Mouse (Mus musculus) liver, embryonic 13.5 days (tissue): ENCODE measurements at regions not wholly inside any gene's neighbourhood (a gene's known extent, or its start where the extent isn't known, plus 50 kb on each side); places are given as distances from the start of the nearest gene placed in this dataset.

Source experiments
- ATAC-seq: fragments of 200-750 bp; cut with Nextera tagmentation; 2 replicates; pipeline ENCODE4 v1.8.0; 2017; ENCODE audit warnings: low read depth, mild to moderate bottlenecking, moderate number of reproducible peaks, moderate library complexity
- DNase-seq: peaks from one replicate; pipeline ENCODE4 v3.0.0; 2022
- H3K27ac ChIP-seq: fragments of 300-500 bp; sonication (generic); 2 replicates; pipeline ENCODE4 v1.5.1; 2015; ENCODE audit warnings: moderate library complexity, mild to moderate bottlenecking, inconsistent platforms
- H3K27me3 ChIP-seq: fragments of 300-500 bp; sonication (generic); 2 replicates; pipeline ENCODE4 v1.6.1; 2015; ENCODE audit warnings: mild to moderate bottlenecking, inconsistent platforms
- H3K36me3 ChIP-seq: fragments of 300-500 bp; sonication (generic); 2 replicates; pipeline ENCODE4 v1.6.1; 2015; ENCODE audit warnings: mild to moderate bottlenecking, inconsistent platforms
- H3K4me1 ChIP-seq: fragments of 300-500 bp; sonication (generic); replicated peaks from 2 replicates; pipeline ENCODE4 v1.6.1; 2015; ENCODE audit warnings: inconsistent platforms
- H3K4me2 ChIP-seq: fragments of 300-500 bp; sonication (generic); 2 replicates; pipeline ENCODE4 v1.6.1; 2015; ENCODE audit warnings: inconsistent platforms, mild to moderate bottlenecking, moderate library complexity
- H3K4me3 ChIP-seq: fragments of 300-500 bp; sonication (generic); replicated peaks from 2 replicates; pipeline ENCODE4 v1.5.1; 2015; ENCODE audit warnings: mild to moderate bottlenecking, inconsistent platforms
- H3K9ac ChIP-seq: fragments of 300-500 bp; sonication (generic); 2 replicates; pipeline ENCODE4 v1.6.1; 2015; ENCODE audit warnings: mild to moderate bottlenecking, inconsistent platforms
- H3K9me3 ChIP-seq: fragments of 300-500 bp; sonication (generic); replicated peaks from 2 replicates; pipeline ENCODE4 v1.6.1; 2016; ENCODE audit warnings: inconsistent platforms
- WGBS: fragments of 180-500 bp; shearing (Covaris S2); methylation state at CpG from one replicate; pipeline ENCODE4 v1.1.7; 2015; ENCODE audit not compliant: insufficient replicate concordance; 5-methylcytosine and 5-hydroxymethylcytosine counted together

DNA sequence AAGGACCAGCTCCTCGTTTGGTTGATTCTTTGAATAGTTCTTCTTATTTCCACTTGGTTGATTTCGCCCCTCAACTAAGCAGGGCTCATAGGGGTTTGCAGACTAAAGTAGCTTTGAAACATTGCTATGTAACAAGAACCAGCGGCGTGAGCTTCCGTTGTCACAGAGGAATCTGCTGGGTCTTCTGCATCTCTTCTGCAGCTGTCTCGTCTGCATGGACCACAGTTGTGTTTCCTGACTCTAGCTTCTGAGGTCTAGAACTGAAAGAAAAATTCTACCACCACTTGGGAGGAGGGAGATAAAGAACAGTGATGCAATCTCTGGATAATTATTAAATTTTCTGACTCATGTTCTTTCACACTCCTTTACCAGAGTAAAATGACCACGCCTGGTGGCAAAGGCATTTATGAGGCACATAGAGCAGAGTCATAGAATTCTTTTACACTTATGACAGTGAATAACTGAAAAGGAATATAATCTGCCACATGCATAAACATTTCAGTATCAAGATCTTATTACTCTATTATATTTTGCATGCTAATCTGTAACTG is 1340.9 kb downstream of the Slc22a22 start:
- WGBS, result 67% methylated on average over 7 of the region's 7 CpGs
- H3K27me3 ChIP-seq, result no peaks in the 10 kb centered on the region
- DNase-seq, result no peak
- H3K9me3 ChIP-seq, result no peaks in the 10 kb centered on the region
- H3K4me3 ChIP-seq, result no peak overlapping the region
- H3K4me1 ChIP-seq, result no peaks in the 10 kb centered on the region
- H3K9ac ChIP-seq, result no peak overlapping the region
- no peaks in the 10 kb centered on the region for H3K36me3 ChIP-seq
- no peak for ATAC-seq
- H3K4me2 ChIP-seq, result no peak overlapping the region
- H3K27ac ChIP-seq, result no peak overlapping the region

- Histone ChIP-seq H3K9ac (no peak overlapping the region), H3K27ac (no peak overlapping the region), H3K4me2 (no peak overlapping the region), H3K4me3 (no peak overlapping the region), H3K4me1 (no peaks in the 10 kb centered on the region), H3K36me3 (no peaks in the 10 kb centered on the region), H3K27me3 (no peaks in the 10 kb centered on the region), H3K9me3 (no peaks in the 10 kb centered on the region)
- DNase-seq (no peak), ATAC-seq (no peak)
- 67% methylated on average over 1 of the region's 1 CpGs for WGBS
Measured at GRCm38 (mm10) chr15:56128029-56128428, 1349.4 kb downstream of the Slc22a22 start.

GRCm38 (mm10) chr15:56119287-56120065 is 1357.9 kb downstream of the Slc22a22 start:
- no peaks in the 10 kb centered on the region for H3K4me1 ChIP-seq
- no peak overlapping the region for H3K4me2 ChIP-seq
- H3K27me3 ChIP-seq, result no peaks in the 10 kb centered on the region
- DNase-seq (no peak), ATAC-seq (no peak)
- no peak overlapping the region for H3K9ac ChIP-seq
- H3K9me3 ChIP-seq, result no peaks in the 10 kb centered on the region
- no peak overlapping the region for H3K27ac ChIP-seq
- H3K36me3 ChIP-seq, result no peaks in the 10 kb centered on the region
- H3K4me3 ChIP-seq, result no peak overlapping the region

DNA sequence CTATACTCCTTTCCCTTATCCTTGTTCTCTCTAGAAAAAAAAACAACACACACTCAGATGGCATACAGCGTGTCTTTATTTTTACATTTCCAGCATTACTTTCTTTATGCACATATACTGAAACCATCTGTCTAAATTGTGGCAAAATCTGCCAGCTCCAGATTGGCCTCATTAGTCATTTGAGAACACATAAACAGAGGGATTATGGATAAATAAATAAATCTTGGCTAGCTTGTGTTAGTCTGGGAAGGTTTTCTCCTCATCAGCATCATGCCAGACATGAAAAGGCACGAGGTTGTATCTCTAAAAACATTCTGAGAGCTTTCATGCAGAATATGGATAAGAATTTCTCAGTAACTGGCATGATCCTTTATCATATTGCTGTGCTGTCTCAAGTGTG is 1369.1 kb downstream of the Slc22a22 start:
- no peak overlapping the region for H3K4me3 ChIP-seq
- no peak overlapping the region for H3K9ac ChIP-seq
- H3K4me2 ChIP-seq, result no peak overlapping the region
- ATAC-seq (no peak), DNase-seq (no peak)
- no peaks in the 10 kb centered on the region for H3K4me1 ChIP-seq
- H3K9me3 ChIP-seq, result no peaks in the 10 kb centered on the region
- 39% methylated on average over 2 of the region's 2 CpGs for WGBS
- no peaks in the 10 kb centered on the region for H3K36me3 ChIP-seq
- no peak overlapping the region for H3K27ac ChIP-seq
- no peaks in the 10 kb centered on the region for H3K27me3 ChIP-seq

DNA sequence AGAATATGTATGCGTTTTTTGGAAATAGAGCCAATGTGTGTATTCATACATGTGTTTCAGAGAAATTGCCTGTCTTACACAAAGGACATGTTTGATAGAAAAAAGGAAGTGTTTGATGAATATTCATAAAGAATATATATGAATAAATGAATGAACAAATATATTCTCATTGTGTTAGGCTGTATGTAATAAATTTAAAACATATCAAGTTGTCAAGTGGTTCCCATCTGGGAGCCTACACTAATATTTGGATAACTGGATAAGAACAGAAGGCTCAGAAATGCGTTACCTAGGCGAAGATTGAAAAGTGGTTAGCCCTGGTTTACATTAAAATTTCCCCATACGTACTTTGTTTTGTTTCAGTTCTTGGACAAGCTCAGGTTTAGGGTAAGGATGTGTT is 1369.7 kb downstream of the Slc22a22 start:
- H3K9me3 ChIP-seq, result no peaks in the 10 kb centered on the region

DNA sequence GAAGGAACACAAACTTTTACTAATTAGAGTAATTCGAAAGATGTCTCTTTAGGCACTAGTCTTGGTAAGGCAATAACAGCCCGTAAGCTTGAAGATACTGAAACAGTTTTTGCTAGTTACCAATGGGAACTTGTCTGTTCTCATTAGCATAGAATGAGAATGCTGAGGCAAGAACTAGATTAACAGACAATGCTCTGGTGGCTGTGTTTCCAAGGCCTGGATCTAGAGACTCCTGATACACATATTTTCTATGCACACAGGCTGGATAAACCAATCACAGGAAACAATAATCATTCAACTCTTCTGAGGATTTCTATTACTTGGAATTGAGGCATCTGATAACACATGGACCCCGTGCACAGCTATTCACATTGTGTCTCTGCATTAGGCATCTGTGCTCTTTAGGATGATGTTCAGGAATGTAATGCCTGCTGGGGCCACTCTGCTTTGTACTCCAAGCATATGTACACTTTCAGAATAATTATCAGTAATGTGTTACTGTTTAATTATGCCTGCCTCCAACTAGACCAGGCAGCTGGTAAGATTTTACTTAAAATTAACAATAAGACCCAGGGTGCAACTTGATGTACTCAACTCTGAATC is 1377.2 kb downstream of the Slc22a22 start:
- ATAC-seq, result no peak
- H3K9me3 ChIP-seq, result no peaks in the 10 kb centered on the region

More for the DNA sequence above, 1369.7 kb downstream of the Slc22a22 start:
- H3K36me3 ChIP-seq, result no peaks in the 10 kb centered on the region
- H3K27me3 ChIP-seq, result no peaks in the 10 kb centered on the region
- no peak overlapping the region for H3K9ac ChIP-seq
- DNase-seq (no peak), ATAC-seq (no peak)
- H3K27ac ChIP-seq, result no peak overlapping the region
- no peak overlapping the region for H3K4me3 ChIP-seq
- no peak overlapping the region for H3K4me2 ChIP-seq
- 52% methylated on average over 4 of the region's 4 CpGs for WGBS
- no peaks in the 10 kb centered on the region for H3K4me1 ChIP-seq

DNA sequence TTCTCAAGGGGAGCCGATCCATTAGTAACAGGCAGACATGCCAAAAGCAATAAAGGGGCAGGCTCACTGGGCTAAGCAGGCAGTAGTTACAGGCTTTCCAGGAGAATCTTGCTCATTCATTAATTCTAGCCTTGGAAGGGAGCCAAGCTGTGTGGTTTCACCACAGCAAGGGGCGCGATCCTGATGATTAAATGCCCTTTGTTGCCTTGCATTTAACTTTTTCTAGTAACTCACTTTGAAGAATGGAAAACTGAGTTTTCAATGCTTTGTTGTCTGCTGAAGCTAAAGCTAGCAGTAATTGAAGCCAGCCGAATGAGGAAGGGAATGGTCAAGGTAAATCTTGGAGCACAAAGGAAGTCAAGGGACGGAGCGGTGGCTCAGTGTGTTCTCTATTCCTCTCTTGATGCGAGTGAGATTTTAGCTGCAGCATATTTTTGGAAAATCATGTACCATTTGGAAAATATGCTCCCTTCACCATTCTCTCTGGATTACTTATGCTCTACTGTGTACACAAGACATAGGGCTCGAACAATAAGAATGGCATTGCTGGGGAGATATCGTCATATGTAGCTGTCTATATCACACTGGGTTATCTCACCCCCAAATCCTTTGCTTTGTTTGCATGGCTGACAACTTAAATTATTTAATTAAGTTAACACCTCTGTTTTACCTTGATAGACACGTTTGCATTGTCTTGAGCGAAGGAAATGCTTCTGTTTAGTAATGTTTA is 1399.4 kb downstream of the Slc22a22 start:
- DNase-seq, result no peak
- no peak for ATAC-seq
- Histone ChIP-seq H3K4me1 (no peaks in the 10 kb centered on the region), H3K4me2 (no peak overlapping the region), H3K4me3 (no peak overlapping the region), H3K27me3 (no peaks in the 10 kb centered on the region), H3K9me3 (no peaks in the 10 kb centered on the region), H3K36me3 (no peaks in the 10 kb centered on the region), H3K9ac (no peak overlapping the region), H3K27ac (no peak overlapping the region)
- WGBS, result 69% methylated on average over 11 of the region's 11 CpGs

More for the DNA sequence above, 1377.2 kb downstream of the Slc22a22 start:
- H3K27me3 ChIP-seq, result no peaks in the 10 kb centered on the region
- 52% methylated on average over 3 of the region's 3 CpGs for WGBS
- DNase-seq, result no peak
- no peak overlapping the region for H3K4me3 ChIP-seq
- H3K36me3 ChIP-seq, result no peaks in the 10 kb centered on the region
- H3K4me1 ChIP-seq, result no peaks in the 10 kb centered on the region
- no peak overlapping the region for H3K9ac ChIP-seq
- no peak overlapping the region for H3K4me2 ChIP-seq
- no peak overlapping the region for H3K27ac ChIP-seq

DNA sequence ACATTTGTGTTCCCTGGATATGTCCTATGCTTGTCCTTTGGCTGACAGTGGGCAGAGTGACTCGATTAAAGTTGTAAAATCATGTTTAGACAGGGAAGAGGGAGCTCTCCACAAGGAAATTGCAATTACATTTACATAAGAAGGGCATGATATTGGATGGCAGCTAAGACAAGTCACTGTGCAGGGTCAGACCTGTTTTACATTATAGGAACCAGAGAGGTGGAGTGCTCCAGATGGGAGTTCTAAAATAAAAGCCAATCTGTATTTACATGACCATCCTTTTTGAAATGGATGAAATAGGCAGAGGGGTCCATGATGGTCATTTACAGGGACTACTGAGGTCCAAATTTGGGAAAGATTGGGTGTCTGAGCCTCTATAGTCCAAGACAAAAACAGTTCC is 1400.3 kb downstream of the Slc22a22 start:
- whole genome bisulfite sequencing, result 29% methylated on average over 1 of the region's 1 CpGs
- Histone ChIP-seq H3K9ac (no peak overlapping the region), H3K4me3 (no peak overlapping the region), H3K4me1 (no peaks in the 10 kb centered on the region), H3K36me3 (no peaks in the 10 kb centered on the region), H3K27me3 (no peaks in the 10 kb centered on the region), H3K27ac (no peak overlapping the region), H3K9me3 (no peaks in the 10 kb centered on the region), H3K4me2 (no peak overlapping the region)
- DNase-seq (no peak), ATAC-seq (no peak)

DNA sequence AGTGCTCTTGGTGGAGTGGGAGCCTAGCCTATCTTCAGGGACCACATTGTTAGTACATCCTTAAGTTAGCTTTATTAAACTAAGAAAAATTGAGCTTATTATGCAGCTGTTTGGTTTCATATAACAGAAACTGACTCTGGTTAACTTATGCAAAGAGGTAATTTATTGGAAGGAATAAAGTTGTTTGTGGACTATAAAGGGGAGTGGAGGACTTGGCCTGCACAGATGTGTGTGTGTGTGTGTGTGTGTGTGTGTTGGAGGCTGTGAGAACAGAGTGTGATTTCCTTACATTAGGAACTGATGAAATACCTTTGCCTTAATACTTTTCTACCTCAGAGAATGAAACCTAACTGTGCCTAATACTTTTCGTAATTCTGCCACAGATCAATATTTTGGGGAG is 1400.7 kb downstream of the Slc22a22 start:
- WGBS, result 65% methylated on average over 1 of the region's 1 CpGs
- Histone ChIP-seq H3K4me1 (no peaks in the 10 kb centered on the region), H3K27me3 (no peaks in the 10 kb centered on the region), H3K9ac (no peak overlapping the region), H3K9me3 (no peaks in the 10 kb centered on the region), H3K27ac (no peak overlapping the region), H3K36me3 (no peaks in the 10 kb centered on the region), H3K4me2 (no peak overlapping the region), H3K4me3 (no peak overlapping the region)
- DNase-seq (no peak), ATAC-seq (no peak)

DNA sequence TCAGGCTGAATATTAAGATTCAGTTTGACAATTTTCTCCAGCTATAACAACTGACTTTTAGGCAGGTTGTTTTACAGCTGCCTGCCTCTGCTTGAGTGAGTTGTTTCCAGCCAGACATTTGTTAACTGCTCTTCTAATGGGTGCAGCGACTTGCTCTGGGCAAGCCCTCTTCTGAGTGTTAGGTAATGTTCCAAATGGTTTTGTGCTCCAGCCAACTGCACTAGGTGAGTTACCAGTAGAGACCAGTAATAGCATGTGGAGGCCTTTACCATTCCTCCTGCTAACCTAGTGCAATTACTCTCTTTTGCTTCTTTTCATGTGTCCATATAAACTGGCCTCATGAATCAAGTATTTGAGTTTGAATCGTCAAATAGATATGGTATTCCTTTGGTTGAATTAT is 1407.9 kb downstream of the Slc22a22 start:
- 55% methylated on average over 2 of the region's 2 CpGs for WGBS
- H3K4me3 ChIP-seq, result no peak overlapping the region
- no peaks in the 10 kb centered on the region for H3K36me3 ChIP-seq
- H3K27me3 ChIP-seq, result no peaks in the 10 kb centered on the region
- H3K27ac ChIP-seq, result no peak overlapping the region
- DNase-seq, result no peak
- H3K9ac ChIP-seq, result no peak overlapping the region
- H3K4me1 ChIP-seq, result no peaks in the 10 kb centered on the region
- no peak for ATAC-seq
- H3K9me3 ChIP-seq, result no peaks in the 10 kb centered on the region
- no peak overlapping the region for H3K4me2 ChIP-seq

DNA sequence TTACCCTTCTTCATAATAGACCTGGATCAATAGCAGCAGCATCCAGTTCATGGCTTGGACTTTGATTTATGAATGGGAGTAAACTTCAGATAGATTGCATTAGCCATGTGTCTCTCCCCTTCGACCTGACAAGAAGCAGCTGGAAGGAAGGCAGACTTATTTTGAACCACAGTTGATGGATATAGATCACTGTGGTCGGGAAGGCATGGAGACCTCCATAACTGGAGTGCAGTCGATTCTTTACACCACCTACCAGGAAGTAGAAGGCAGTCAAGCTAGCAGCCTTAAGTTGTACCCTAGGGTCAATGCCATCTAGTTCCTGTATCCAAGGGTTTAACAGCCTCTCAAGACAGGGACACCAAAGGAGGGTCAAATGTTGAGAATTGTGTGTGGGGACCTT is 1410.2 kb downstream of the Slc22a22 start:
- Histone ChIP-seq H3K4me2 (no peak overlapping the region), H3K36me3 (no peaks in the 10 kb centered on the region), H3K27ac (no peak overlapping the region), H3K9me3 (no peaks in the 10 kb centered on the region), H3K9ac (no peak overlapping the region), H3K27me3 (no peaks in the 10 kb centered on the region), H3K4me1 (no peaks in the 10 kb centered on the region), H3K4me3 (no peak overlapping the region)
- ATAC-seq, result no peak
- no peak for DNase-seq
- WGBS, result 40% methylated on average over 3 of the region's 3 CpGs
